Mouse (Mus musculus): Measurements from ENCODE around the gene Fam189b. TPM values are rescaled to one million over a fixed set of nuclear protein-coding genes. Genes with fewer than 3 reads are reported as not detected.
A peak's percentile ranks its signal among the peaks of the same experiment; 100 is the strongest.
"Not testable (repeated sequence)": the region's sequence is repeated elsewhere in the genome, so short reads cannot be mapped to it uniquely, and the experiment has no call there.

Fam189b gene
- polyA plus RNA-seq, 1 experiment from 2014 or later = 43.6 TPM

- Histone ChIP-seq H3K27ac (ENCODE audit: low read length) (peak overlapping the region; percentile 23; the same call in 1 of the 2 replicates), H3K9ac (replicated peaks; ENCODE audit: low read length) (no peak overlapping the region), H3K9me3 (ENCODE audit: low read length) (no peaks in the 10 kb centered on the region), H3K36me3 (ENCODE audit: insufficient read depth, low read length) (peaks cover 40% of the 10 kb centered on the region), H3K27me3 (ENCODE audit: insufficient read depth, low read length) (no peaks in the 10 kb centered on the region), H3K4me3 (ENCODE audit: low read length) (no peak overlapping the region), H3K4me2 (replicated peaks; ENCODE audit: low read depth, low read length) (no peak overlapping the region), H3K4me1 (ENCODE audit: insufficient read depth, low read length) (peaks cover 26% of the 10 kb centered on the region)
- 64% methylated on average over 13 of the region's 13 CpGs for WGBS
- no peak for ATAC-seq (ENCODE audit: low FRiP score, low TSS enrichment)
Observed at GRCm38 (mm10) chr3:89210162-89210561, 27.2 kb downstream of the Fam189b start.

GRCm38 (mm10) chr3:89210731-89211130 lies 27.8 kb downstream of the Fam189b start:
- 55% methylated on average over 7 of the region's 7 CpGs for WGBS
- Histone ChIP-seq H3K27me3 (ENCODE audit: insufficient read depth, low read length) (no peaks in the 10 kb centered on the region), H3K27ac (ENCODE audit: low read length) (no peak overlapping the region)

GRCm38 (mm10) chr3:89213803-89214530 lies 31.0 kb downstream of the Fam189b start:
- Histone ChIP-seq H3K9ac (replicated peaks; ENCODE audit: low read length) (peak overlapping the region; percentile 83), H3K4me3 (ENCODE audit: low read length) (peak overlapping the region; percentile 90), H3K4me1 (ENCODE audit: insufficient read depth, low read length) (peaks cover 33% of the 10 kb centered on the region), H3K27me3 (ENCODE audit: insufficient read depth, low read length) (no peaks in the 10 kb centered on the region), H3K4me2 (replicated peaks; ENCODE audit: low read depth, low read length) (peak overlapping the region; percentile 84), H3K27ac (ENCODE audit: low read length) (peak overlapping the region; percentile 95), H3K36me3 (ENCODE audit: insufficient read depth, low read length) (peaks cover 12% of the 10 kb centered on the region), H3K9me3 (ENCODE audit: low read length) (no peaks in the 10 kb centered on the region)
- peak; percentile 92 for ATAC-seq (ENCODE audit: low FRiP score, low TSS enrichment)
- WGBS = under 1% methylated on average over 69 of the region's 69 CpGs

More at GRCm38 (mm10) chr3:89210731-89211130, 27.8 kb downstream of the Fam189b start:
- H3K4me2 ChIP-seq (replicated peaks; ENCODE audit: low read depth, low read length) = no peak overlapping the region
- H3K9ac ChIP-seq (replicated peaks; ENCODE audit: low read length) = no peak overlapping the region
- H3K36me3 ChIP-seq (ENCODE audit: insufficient read depth, low read length) = peaks cover 40% of the 10 kb centered on the region
- H3K9me3 ChIP-seq (ENCODE audit: low read length) = no peaks in the 10 kb centered on the region
- H3K4me1 ChIP-seq (ENCODE audit: insufficient read depth, low read length) = peaks cover 32% of the 10 kb centered on the region
- H3K4me3 ChIP-seq (ENCODE audit: low read length) = no peak overlapping the region
- ATAC-seq (ENCODE audit: low FRiP score, low TSS enrichment) = no peak

GRCm38 (mm10) chr3:89214681-89215411 lies 31.9 kb downstream of the Fam189b start, which contains the start of gene Thbs3:
Thbs3 (plus strand) TSS chr3:89215180.
- H3K4me2 ChIP-seq (replicated peaks; ENCODE audit: low read depth, low read length) = peak within 1 kb of the TSS; percentile 84
- peak within 1 kb of the TSS; percentile 95 for H3K27ac ChIP-seq (ENCODE audit: low read length)
- WGBS = 1% methylated on average over 19 of the region's 19 CpGs
- peaks cover 33% of the 10 kb centered on the region for H3K4me1 ChIP-seq (ENCODE audit: insufficient read depth, low read length)
- H3K9me3 ChIP-seq (ENCODE audit: low read length) = no peaks in the 10 kb centered on the region
- H3K27me3 ChIP-seq (ENCODE audit: insufficient read depth, low read length) = no peaks in the 10 kb centered on the region
- peaks cover 4% of the 10 kb centered on the region; the same call in 1 of the 2 replicates for H3K36me3 ChIP-seq (ENCODE audit: insufficient read depth, low read length)
- no peak for ATAC-seq (ENCODE audit: low FRiP score, low TSS enrichment)
- H3K4me3 ChIP-seq (ENCODE audit: low read length) = peak within 1 kb of the TSS; percentile 90
- H3K9ac ChIP-seq (replicated peaks; ENCODE audit: low read length) = peak within 1 kb of the TSS; percentile 83

- Histone ChIP-seq H3K9ac (replicated peaks; ENCODE audit: low read length) (peak overlapping the region; percentile 83), H3K36me3 (ENCODE audit: insufficient read depth, low read length) (no peaks in the 10 kb centered on the region), H3K4me2 (replicated peaks; ENCODE audit: low read depth, low read length) (peak overlapping the region; percentile 84), H3K4me1 (ENCODE audit: insufficient read depth, low read length) (peaks cover 28% of the 10 kb centered on the region), H3K4me3 (ENCODE audit: low read length) (peak overlapping the region; percentile 90), H3K27ac (ENCODE audit: low read length) (no peak overlapping the region), H3K9me3 (ENCODE audit: low read length) (no peaks in the 10 kb centered on the region), H3K27me3 (ENCODE audit: insufficient read depth, low read length) (no peaks in the 10 kb centered on the region)
- WGBS = 0% methylated on average over 6 of the region's 6 CpGs
- ATAC-seq (ENCODE audit: low FRiP score, low TSS enrichment) = peak; percentile 21; the same call in 1 of the 2 replicates
Observed at GRCm38 (mm10) chr3:89215853-89216252, 32.9 kb downstream of the Fam189b start.

- peaks cover 26% of the 10 kb centered on the region for H3K4me1 ChIP-seq (ENCODE audit: insufficient read depth, low read length)
- not testable (repeated sequence) for H3K4me3 ChIP-seq (ENCODE audit: low read length); H3K27ac ChIP-seq (ENCODE audit: low read length); H3K9ac ChIP-seq (replicated peaks; ENCODE audit: low read length); H3K36me3 ChIP-seq (ENCODE audit: insufficient read depth, low read length); ATAC-seq (ENCODE audit: low FRiP score, low TSS enrichment); H3K4me2 ChIP-seq (replicated peaks; ENCODE audit: low read depth, low read length); H3K27me3 ChIP-seq (ENCODE audit: insufficient read depth, low read length); H3K9me3 ChIP-seq (ENCODE audit: low read length)
- 80% methylated on average over 7 of the region's 7 CpGs for WGBS
Observed at GRCm38 (mm10) chr3:89216407-89216806, 33.5 kb downstream of the Fam189b start.

- Histone ChIP-seq H3K9me3 (ENCODE audit: low read length) (no peaks in the 10 kb centered on the region), H3K36me3 (ENCODE audit: insufficient read depth, low read length) (no peaks in the 10 kb centered on the region), H3K9ac (replicated peaks; ENCODE audit: low read length) (no peak overlapping the region), H3K27me3 (ENCODE audit: insufficient read depth, low read length) (no peaks in the 10 kb centered on the region), H3K4me2 (replicated peaks; ENCODE audit: low read depth, low read length) (no peak overlapping the region), H3K4me3 (ENCODE audit: low read length) (no peak overlapping the region), H3K4me1 (ENCODE audit: insufficient read depth, low read length) (peaks cover 17% of the 10 kb centered on the region), H3K27ac (ENCODE audit: low read length) (no peak overlapping the region)
- ATAC-seq (ENCODE audit: low FRiP score, low TSS enrichment) = no peak
- WGBS = 76% methylated on average over 1 of the region's 1 CpGs
Observed at GRCm38 (mm10) chr3:89218271-89218670, 35.3 kb downstream of the Fam189b start.

- Histone ChIP-seq H3K27me3 (ENCODE audit: insufficient read depth, low read length) (no peaks in the 10 kb centered on the region), H3K4me2 (replicated peaks; ENCODE audit: low read depth, low read length) (no peak overlapping the region), H3K9ac (replicated peaks; ENCODE audit: low read length) (peak overlapping the region; percentile 44; the same call in 1 of the 2 replicates), H3K36me3 (ENCODE audit: insufficient read depth, low read length) (no peaks in the 10 kb centered on the region), H3K4me1 (ENCODE audit: insufficient read depth, low read length) (peaks cover 13% of the 10 kb centered on the region), H3K27ac (ENCODE audit: low read length) (no peak overlapping the region), H3K4me3 (ENCODE audit: low read length) (no peak overlapping the region), H3K9me3 (ENCODE audit: low read length) (no peaks in the 10 kb centered on the region)
- ATAC-seq (ENCODE audit: low FRiP score, low TSS enrichment) = no peak
- WGBS = 29% methylated on average over 8 of the region's 8 CpGs
Observed at GRCm38 (mm10) chr3:89219546-89219945, 36.6 kb downstream of the Fam189b start.

GRCm38 (mm10) chr3:89221167-89221566 lies 38.2 kb downstream of the Fam189b start:
- no peak for ATAC-seq (ENCODE audit: low FRiP score, low TSS enrichment)
- Histone ChIP-seq H3K4me3 (ENCODE audit: low read length) (no peak overlapping the region), H3K9ac (replicated peaks; ENCODE audit: low read length) (no peak overlapping the region), H3K27ac (ENCODE audit: low read length) (no peak overlapping the region), H3K4me2 (replicated peaks; ENCODE audit: low read depth, low read length) (no peak overlapping the region), H3K27me3 (ENCODE audit: insufficient read depth, low read length) (0 out of 2 replicates have a peak, but pooled peaks cover 3% of the 10 kb centered on the region), H3K9me3 (ENCODE audit: low read length) (no peaks in the 10 kb centered on the region), H3K4me1 (ENCODE audit: insufficient read depth, low read length) (peaks cover 6% of the 10 kb centered on the region), H3K36me3 (ENCODE audit: insufficient read depth, low read length) (no peaks in the 10 kb centered on the region)
- WGBS = 75% methylated on average over 5 of the region's 5 CpGs

Measured in kidney, embryonic 16.5 days (tissue).